Mouse (Mus musculus) forebrain, embryonic 13.5 days (tissue): Measurements from ENCODE around the gene Fcf1. TPM values are rescaled to one million over a fixed set of nuclear protein-coding genes. Genes with fewer than 3 reads are reported as not detected.

ENCODE experiments used
- ATAC-seq: fragments of 200-750 bp; cut with Nextera tagmentation; 2 replicates; pipeline ENCODE4 v1.8.0; 2017
- H3K27ac ChIP-seq: fragments of 300-500 bp; sonication (generic); 2 replicates; pipeline ENCODE4 v1.5.1; 2015; ENCODE audit warnings: inconsistent platforms, mild to moderate bottlenecking, moderate library complexity
- H3K27me3 ChIP-seq: fragments of 300-500 bp; sonication (generic); 2 replicates; pipeline ENCODE4 v1.6.1; 2015; ENCODE audit warnings: mild to moderate bottlenecking, inconsistent platforms
- H3K36me3 ChIP-seq: fragments of 300-500 bp; sonication (generic); 2 replicates; pipeline ENCODE4 v1.6.1; 2015; ENCODE audit warnings: mild to moderate bottlenecking, inconsistent platforms; ENCODE audit not compliant: poor library complexity, severe bottlenecking
- H3K4me1 ChIP-seq: fragments of 300-500 bp; sonication (generic); 2 replicates; pipeline ENCODE4 v1.6.1; 2015; ENCODE audit warnings: inconsistent platforms
- H3K4me2 ChIP-seq: fragments of 300-500 bp; sonication (generic); 2 replicates; pipeline ENCODE4 v1.6.1; 2015; ENCODE audit warnings: inconsistent platforms, mild to moderate bottlenecking, moderate library complexity
- H3K4me3 ChIP-seq: fragments of 300-500 bp; sonication (generic); 2 replicates; pipeline ENCODE4 v1.5.1; 2015; ENCODE audit warnings: mild to moderate bottlenecking, inconsistent platforms
- H3K9ac ChIP-seq: fragments of 300-500 bp; sonication (generic); 2 replicates; pipeline ENCODE4 v1.6.1; 2015; ENCODE audit warnings: mild to moderate bottlenecking, inconsistent platforms
- H3K9me3 ChIP-seq: fragments of 300-500 bp; sonication (generic); replicated peaks from 2 replicates; pipeline ENCODE4 v1.6.1; 2016; ENCODE audit warnings: inconsistent platforms
- WGBS: fragments of 180-500 bp; shearing (Covaris S2); methylation state at CpG from one replicate; pipeline ENCODE4 v1.1.7; 2015; 5-methylcytosine and 5-hydroxymethylcytosine counted together
- polyA plus RNA-seq: library from polyadenylated mRNA; unstranded; fragments of >200 nt; fragmentation: Nextera tagmentation; extraction: Ambion mirVana; gene quantifications from 2 replicates; pipeline ENCODE4 v1.2.1, GENCODE M21; 2015

The Fcf1 gene
- polyA plus RNA-seq, 1 experiment from 2014 or later, result 167 TPM

- no peaks in the 10 kb centered on the region for H3K4me1 ChIP-seq
- no peak overlapping the region for H3K4me3 ChIP-seq
- H3K36me3 ChIP-seq, result peaks cover 90% of the 10 kb centered on the region
- no peak for ATAC-seq
- 87% methylated on average over 2 of the region's 2 CpGs for WGBS
- no peak overlapping the region for H3K4me2 ChIP-seq
- no peak overlapping the region for H3K27ac ChIP-seq
- H3K27me3 ChIP-seq, result no peaks in the 10 kb centered on the region
- H3K9ac ChIP-seq, result no peak overlapping the region
- no peaks in the 10 kb centered on the region for H3K9me3 ChIP-seq
These were observed 8.7 kb downstream of the Fcf1 start for GRCm38 (mm10) chr12:84979264-84979862.

- no peak overlapping the region for H3K9ac ChIP-seq
- no peaks in the 10 kb centered on the region for H3K4me1 ChIP-seq
- H3K4me3 ChIP-seq, result no peak overlapping the region
- WGBS, result 81% methylated on average over 4 of the region's 4 CpGs
- H3K4me2 ChIP-seq, result no peak overlapping the region
- no peak overlapping the region for H3K27ac ChIP-seq
- H3K27me3 ChIP-seq, result 0 out of 2 replicates have a peak, but pooled peaks cover 3% of the 10 kb centered on the region
- peaks cover 5% of the 10 kb centered on the region for H3K36me3 ChIP-seq
- ATAC-seq, result no peak
- H3K9me3 ChIP-seq, result peaks cover 4% of the 10 kb centered on the region; the same call in 1 of the 2 replicates
These were observed 18.8 kb downstream of the Fcf1 start for GRCm38 (mm10) chr12:84989456-84989855.

- Histone ChIP-seq H3K36me3 (peaks cover 4% of the 10 kb centered on the region; the same call in 1 of the 2 replicates), H3K9me3 (peaks cover 4% of the 10 kb centered on the region; the same call in 1 of the 2 replicates), H3K4me3 (peak overlapping the region; percentile 68), H3K9ac (no peak overlapping the region), H3K27ac (no peak overlapping the region), H3K4me1 (peaks cover 28% of the 10 kb centered on the region), H3K4me2 (peak overlapping the region; percentile 94), H3K27me3 (0 out of 2 replicates have a peak, but pooled peaks cover 3% of the 10 kb centered on the region)
- no peak for ATAC-seq
- 92% methylated on average over 9 of the region's 9 CpGs for WGBS
These were observed 24.5 kb downstream of the Fcf1 start for GRCm38 (mm10) chr12:84995112-84995761.

- Histone ChIP-seq H3K9ac (peak within 1 kb of the TSS; percentile 96), H3K4me1 (peaks cover 28% of the 10 kb centered on the region), H3K27me3 (no peaks in the 10 kb centered on the region), H3K4me2 (peak within 1 kb of the TSS; percentile 94), H3K9me3 (peaks cover 4% of the 10 kb centered on the region; the same call in 1 of the 2 replicates), H3K36me3 (peaks cover 8% of the 10 kb centered on the region; the same call in 1 of the 2 replicates), H3K27ac (peak within 1 kb of the TSS; percentile 91), H3K4me3 (peak within 1 kb of the TSS; percentile 68)
- peak; percentile 99 for ATAC-seq
- WGBS, result under 1% methylated on average over 45 of the region's 45 CpGs
These were observed 25.4 kb downstream of the Fcf1 start, which contains the start of gene Ylpm1 for GRCm38 (mm10) chr12:84996083-84996496. Gene Ylpm1, plus strand, starts transcription at chr12:84996321.

- H3K27ac ChIP-seq, result peak overlapping the region; percentile 91
- no peaks in the 10 kb centered on the region for H3K27me3 ChIP-seq
- H3K4me1 ChIP-seq, result peaks cover 28% of the 10 kb centered on the region
- peak overlapping the region; percentile 68 for H3K4me3 ChIP-seq
- peak overlapping the region; percentile 96 for H3K9ac ChIP-seq
- peak; percentile 74 for ATAC-seq
- WGBS, result under 1% methylated on average over 44 of the region's 44 CpGs
- H3K36me3 ChIP-seq, result peaks cover 8% of the 10 kb centered on the region; the same call in 1 of the 2 replicates
- peak overlapping the region; percentile 94 for H3K4me2 ChIP-seq
- H3K9me3 ChIP-seq, result peaks cover 4% of the 10 kb centered on the region; the same call in 1 of the 2 replicates
These were observed 26.1 kb downstream of the Fcf1 start for GRCm38 (mm10) chr12:84996501-84997398.

- Histone ChIP-seq H3K4me3 (peak overlapping the region; percentile 68), H3K4me1 (peaks cover 28% of the 10 kb centered on the region), H3K9ac (peak overlapping the region; percentile 96), H3K4me2 (peak overlapping the region; percentile 94), H3K36me3 (peaks cover 11% of the 10 kb centered on the region), H3K9me3 (no peaks in the 10 kb centered on the region), H3K27ac (no peak overlapping the region), H3K27me3 (no peaks in the 10 kb centered on the region)
- ATAC-seq, result no peak
These were observed 28.4 kb downstream of the Fcf1 start for GRCm38 (mm10) chr12:84999053-84999452.

- WGBS, result 96% methylated on average over 1 of the region's 1 CpGs
- Histone ChIP-seq H3K9ac (no peak overlapping the region), H3K4me3 (no peak overlapping the region), H3K36me3 (peaks cover 14% of the 10 kb centered on the region), H3K4me1 (no peaks in the 10 kb centered on the region), H3K27me3 (no peaks in the 10 kb centered on the region), H3K4me2 (no peak overlapping the region), H3K9me3 (peaks cover 5% of the 10 kb centered on the region; the same call in 1 of the 2 replicates), H3K27ac (no peak overlapping the region)
- no peak for ATAC-seq
These were observed 35.5 kb downstream of the Fcf1 start for GRCm38 (mm10) chr12:85006206-85006605.

- Histone ChIP-seq H3K4me3 (no peak overlapping the region), H3K27ac (no peak overlapping the region), H3K4me2 (no peak overlapping the region), H3K36me3 (peaks cover 22% of the 10 kb centered on the region), H3K9ac (no peak overlapping the region), H3K27me3 (no peaks in the 10 kb centered on the region), H3K4me1 (no peaks in the 10 kb centered on the region), H3K9me3 (peaks cover 8% of the 10 kb centered on the region; the same call in 1 of the 2 replicates)
- ATAC-seq, result no peak
These were observed 36.3 kb downstream of the Fcf1 start for GRCm38 (mm10) chr12:85007021-85007420.

- ATAC-seq, result no peak
- H3K27me3 ChIP-seq, result no peaks in the 10 kb centered on the region
- peaks cover 44% of the 10 kb centered on the region for H3K36me3 ChIP-seq
- no peak overlapping the region for H3K4me2 ChIP-seq
- H3K9me3 ChIP-seq, result peaks cover 8% of the 10 kb centered on the region; the same call in 1 of the 2 replicates
- H3K27ac ChIP-seq, result no peak overlapping the region
- H3K4me3 ChIP-seq, result no peak overlapping the region
- no peak overlapping the region for H3K9ac ChIP-seq
- H3K4me1 ChIP-seq, result no peaks in the 10 kb centered on the region
- 91% methylated on average over 1 of the region's 1 CpGs for WGBS
These were observed 39.1 kb downstream of the Fcf1 start for GRCm38 (mm10) chr12:85009776-85010175.

- Histone ChIP-seq H3K36me3 (peaks cover 44% of the 10 kb centered on the region), H3K4me1 (no peaks in the 10 kb centered on the region), H3K9me3 (0 out of 2 replicates have a peak, but pooled peaks cover 3% of the 10 kb centered on the region), H3K4me2 (no peak overlapping the region), H3K27ac (no peak overlapping the region), H3K9ac (no peak overlapping the region), H3K4me3 (no peak overlapping the region), H3K27me3 (no peaks in the 10 kb centered on the region)
- WGBS, result 91% methylated on average over 2 of the region's 2 CpGs
- no peak for ATAC-seq
These were observed 39.8 kb downstream of the Fcf1 start for GRCm38 (mm10) chr12:85010541-85010940.

- H3K9me3 ChIP-seq, result 0 out of 2 replicates have a peak, but pooled peaks cover 3% of the 10 kb centered on the region
- no peak overlapping the region for H3K4me3 ChIP-seq
- no peak for ATAC-seq
- H3K27me3 ChIP-seq, result no peaks in the 10 kb centered on the region
- 96% methylated on average over 2 of the region's 2 CpGs for WGBS
- H3K9ac ChIP-seq, result no peak overlapping the region
- H3K27ac ChIP-seq, result no peak overlapping the region
- no peaks in the 10 kb centered on the region for H3K4me1 ChIP-seq
- H3K4me2 ChIP-seq, result no peak overlapping the region
- H3K36me3 ChIP-seq, result peaks cover 56% of the 10 kb centered on the region
These were observed 41.5 kb downstream of the Fcf1 start for GRCm38 (mm10) chr12:85012185-85012584.
